24 mouse cellular contexts compared by ENCODE assay signal in the genomic region with DNA sequence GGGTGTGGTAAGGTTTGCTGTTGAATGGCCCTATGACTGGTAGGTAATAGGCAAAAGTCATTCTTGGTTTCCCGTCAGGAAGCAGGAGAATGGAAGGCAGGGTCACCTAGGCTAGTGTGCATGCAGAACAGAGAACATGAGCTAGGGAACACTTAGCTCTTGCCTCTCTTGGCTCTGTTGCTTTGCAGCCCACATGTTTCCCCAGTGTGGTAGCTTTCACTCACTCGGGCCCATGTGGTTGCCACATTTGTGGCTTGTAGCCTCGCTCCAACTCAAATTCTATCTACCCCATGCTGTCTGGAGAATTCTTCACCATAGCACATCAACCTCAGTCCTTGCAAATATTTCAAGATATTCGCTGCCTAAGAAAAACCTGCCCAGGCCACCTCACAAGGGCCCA.
A peak's percentile ranks its signal among the peaks of the same experiment; 100 is the strongest.
DNase-seq lines count a peak whose midpoint lies in the region; ATAC-seq lines count a peak whose summit lies in the region.
"Had no signal": no experiment of that assay in that cellular context is flagged by ENCODE, and none has a peak within 500 bp of the region (broad histone marks: within the 10 kb centered on the region; RNA-seq: fewer than 3 reads in every experiment).

No protein-coding gene starts in this region.

- peak; percentile 53 for ATAC-seq in frontal cortex, adult (ENCODE audit: low TSS enrichment)
- ATAC-seq: forebrain, embryonic 14.5 days; forebrain, postnatal 0 days; hindbrain, postnatal 0 days; inflammation-experienced regulatory T-cells, adult 6 months; Patski had no signal

- DNase-seq in frontal cortex, postnatal 25 days (ENCODE audit: low spot score in 2 of 2), result no peak
- peak; percentile 19 to 30 for DNase-seq in layer of hippocampus, adult 8-10 months (ENCODE audit: low spot score in 2 of 2)
- DNase-seq in layer of hippocampus, postnatal 25 days (ENCODE audit: extremely low spot score in 1 of 2, low spot score in 1 of 2), result no peak
- DNase-seq in brain, adult 2 months (ENCODE audit: low read depth, low spot score), result peak; percentile 61
- DNase-seq in adrenal gland, adult (ENCODE audit: inconsistent age in 2 of 2, low spot score in 1 of 2), result no peak
- DNase-seq: adrenal gland, adult 2 months; adrenal gland, postnatal 14 days; B cell, adult 2 months; cerebellum, adult 11-12 months; cerebellum, adult 8-10 months; cerebellum, postnatal 10 days; cerebellum, postnatal 36 days; embryo, embryonic 11 days; forebrain, postnatal 0 days; gastrocnemius, postnatal 10 days; gastrocnemius, postnatal 36 days; heart, adult 2 months; heart, postnatal 14 days; heart, postnatal 4 days had no signal

Comparison
In these comparisons a context has a peak if more than half of its experiments do, and no peak if none do; other contexts are left out.
1. DNase-seq: peak in layer of hippocampus, adult 8-10 months (2 of 2) and brain, adult 2 months (single experiment); none in frontal cortex, postnatal 25 days (0 of 2), layer of hippocampus, postnatal 25 days (0 of 2) and adrenal gland, adult (0 of 2).